In genomic region chr9:57003011-57003410, GRCm38 (mm10) we compare ENCODE assay signal across 21 mouse cellular contexts. TPM values are rescaled to one million over a fixed set of nuclear protein-coding genes. Genes with fewer than 3 reads are reported as not detected.
DNase-seq lines count a peak whose midpoint lies in the region; ATAC-seq and TF ChIP-seq lines count a peak whose summit lies in the region.
"Had no signal": no experiment of that assay in that cellular context is flagged by ENCODE, and none has a peak within 500 bp of the region (broad histone marks: within the 10 kb centered on the region; RNA-seq: fewer than 3 reads in every experiment).

No protein-coding gene starts in this region.

- H3K36me3 ChIP-seq in heart, postnatal 0 days (replicated peaks; ENCODE audit: control insufficient read depth, insufficient read depth, low read length), result no peaks in the 10 kb centered on the region
- peaks cover 5% of the 10 kb centered on the region for H3K36me3 ChIP-seq in heart, adult 2 months (ENCODE audit: control insufficient read depth, insufficient read depth, low read length)
- 0 out of 2 replicates have a peak, but pooled peaks cover 7% of the 10 kb centered on the region for H3K36me3 ChIP-seq in lung, embryonic 14.5 days (ENCODE audit: insufficient read depth)
- H3K36me3 ChIP-seq: stomach, embryonic 15.5 days had no signal

- no peak for TF ChIP-seq EP300 in heart, postnatal 0 days (IDR thresholded peaks at IDR 0.05; ENCODE audit: low read depth)
- TF ChIP-seq EP300 in heart, adult 2 months (IDR thresholded peaks at IDR 0.05; ENCODE audit: insufficient read depth, low read depth, low read length), result no peak

- H3K79me2 ChIP-seq in heart, adult 2 months (replicated peaks; ENCODE audit: control insufficient read depth, insufficient read depth, low read length), result peaks cover 2% of the 10 kb centered on the region

- no peaks in the 10 kb centered on the region for H3K27me3 ChIP-seq in heart, postnatal 0 days (ENCODE audit: control insufficient read depth, insufficient read depth, low read length)
- no peaks in the 10 kb centered on the region for H3K27me3 ChIP-seq in heart, adult 2 months (ENCODE audit: control insufficient read depth, insufficient read depth, low read length)
- no peaks in the 10 kb centered on the region for H3K27me3 ChIP-seq in lung, embryonic 14.5 days (ENCODE audit: insufficient read depth, low read length)
- H3K27me3 ChIP-seq: embryonic facial prominence, embryonic 13.5 days; limb, embryonic 12.5 days; neural tube, embryonic 13.5 days; stomach, embryonic 15.5 days had no signal

- no peak overlapping the region for H3K4me2 ChIP-seq in heart, postnatal 0 days (ENCODE audit: low read depth, low read length)
- no peak overlapping the region for H3K4me2 ChIP-seq in lung, embryonic 14.5 days
- H3K4me2 ChIP-seq: embryonic facial prominence, embryonic 13.5 days; hindbrain, embryonic 14.5 days; limb, embryonic 12.5 days; midbrain, embryonic 11.5 days; neural tube, embryonic 13.5 days; stomach, embryonic 15.5 days had no signal

- intact Hi-C loops in heart, adult 2 months (cut with DNase I), result no loop called here

- no peak for TF ChIP-seq POLR2A in heart, adult 2 months (IDR thresholded peaks at IDR 0.05; ENCODE audit: insufficient read depth, low read depth, low read length)

- no peak overlapping the region for H3K4me3 ChIP-seq in heart, postnatal 0 days (ENCODE audit: low read depth, low read length)
- no peak overlapping the region for H3K4me3 ChIP-seq in heart, adult 2 months
- H3K4me3 ChIP-seq in lung, embryonic 14.5 days (ENCODE audit: low read depth, low read length), result no peak overlapping the region
- no peak overlapping the region for H3K4me3 ChIP-seq in brown adipose tissue, adult 24 weeks (ENCODE audit: insufficient read depth, low read depth, low read length)
- H3K4me3 ChIP-seq: embryonic facial prominence, embryonic 13.5 days; limb, embryonic 12.5 days; neural tube, embryonic 13.5 days; stomach, embryonic 15.5 days had no signal

- 47% methylated on average over 4 of the region's 4 CpGs for WGBS in heart, postnatal 0 days
- WGBS in heart, adult 2 months, result 36% methylated on average over 4 of the region's 4 CpGs
- WGBS in lung, embryonic 14.5 days, result 54% methylated on average over 4 of the region's 4 CpGs

- no peak overlapping the region for H3K9ac ChIP-seq in heart, postnatal 0 days (replicated peaks; ENCODE audit: low read depth, low read length)
- no peak overlapping the region for H3K9ac ChIP-seq in heart, adult 2 months (ENCODE audit: low read depth, low read length)
- H3K9ac ChIP-seq in lung, embryonic 14.5 days, result no peak overlapping the region
- H3K9ac ChIP-seq: embryonic facial prominence, embryonic 13.5 days; hindbrain, embryonic 14.5 days; limb, embryonic 12.5 days; neural tube, embryonic 13.5 days; stomach, embryonic 15.5 days had no signal

- no peak for TF ChIP-seq CTCF in heart, postnatal 0 days (IDR thresholded peaks at IDR 0.05; ENCODE audit: low read depth)
- no peak for TF ChIP-seq CTCF in heart, adult 2 months (IDR thresholded peaks at IDR 0.05)
- no peak for TF ChIP-seq CTCF in lung, embryonic 14.5 days (IDR thresholded peaks at IDR 0.05; ENCODE audit: low read depth)

- 0 out of 2 replicates have a peak, but pooled peaks cover 7% of the 10 kb centered on the region for H3K4me1 ChIP-seq in heart, postnatal 0 days (ENCODE audit: control insufficient read depth, insufficient read depth)
- H3K4me1 ChIP-seq in heart, adult 2 months (ENCODE audit: control insufficient read depth, insufficient read depth, low read length), result peaks cover 1% of the 10 kb centered on the region
- no peaks in the 10 kb centered on the region for H3K4me1 ChIP-seq in lung, embryonic 14.5 days (ENCODE audit: insufficient read depth)
- H3K4me1 ChIP-seq in brown adipose tissue, adult 24 weeks (ENCODE audit: control insufficient read depth, insufficient read depth, insufficient read length, low read length), result peaks cover 4% of the 10 kb centered on the region
- H3K4me1 ChIP-seq: embryonic facial prominence, embryonic 13.5 days; limb, embryonic 12.5 days; stomach, embryonic 15.5 days had no signal

- no peaks in the 10 kb centered on the region for H3K9me3 ChIP-seq in heart, postnatal 0 days (replicated peaks; ENCODE audit: control insufficient read depth, low read length)
- H3K9me3 ChIP-seq in lung, embryonic 14.5 days (ENCODE audit: low read depth, low read length), result no peaks in the 10 kb centered on the region
- H3K9me3 ChIP-seq: embryonic facial prominence, embryonic 13.5 days; G1E; limb, embryonic 12.5 days; stomach, embryonic 15.5 days had no signal

- peak; percentile 58 for DNase-seq in heart, postnatal 0 days (ENCODE audit: low spot score)
- DNase-seq in heart, adult 2 months, result no peak
- peak; percentile 26 for DNase-seq in lung, embryonic 14.5 days
- DNase-seq in lung, adult 18-20 months, result no peak
- no peak for DNase-seq in urinary bladder, postnatal 36 days (ENCODE audit: low spot score in 2 of 2)
- no peak for DNase-seq in layer of hippocampus, adult 18-20 months (ENCODE audit: low spot score in 2 of 2)
- DNase-seq: cerebellum, adult 9-10 months; layer of hippocampus, adult 9-11 months; right cerebral cortex, postnatal 14 days; thymus, adult 2 months had no signal

- ATAC-seq in heart, postnatal 0 days (ENCODE audit: insufficient read depth, low read depth), result no peak
- ATAC-seq in lung, embryonic 14.5 days (ENCODE audit: insufficient read depth), result no peak
- ATAC-seq: CD4-positive, CD25-positive, alpha-beta regulatory T cell, adult 4 months; intestine, embryonic 16.5 days had no signal

- 0 out of 2 replicates have a peak overlapping the region, but pooled peaks have one; percentile 11 for H3K27ac ChIP-seq in heart, postnatal 0 days (ENCODE audit: low read depth)
- no peak overlapping the region for H3K27ac ChIP-seq in heart, adult 2 months
- no peak overlapping the region for H3K27ac ChIP-seq in lung, embryonic 14.5 days (ENCODE audit: low read depth)
- H3K27ac ChIP-seq in brown adipose tissue, adult 24 weeks (replicated peaks; ENCODE audit: low read depth, low read length), result peak overlapping the region; percentile 35; the same call in 1 of the 2 replicates
- H3K27ac ChIP-seq: embryonic facial prominence, embryonic 13.5 days; hindbrain, embryonic 14.5 days; limb, embryonic 12.5 days; macrophage; neural tube, embryonic 13.5 days; stomach, embryonic 15.5 days had no signal

RNA-seq across cellular contexts. Expression of gene Ptpn9, which starts 8.3 kb away (rescaled TPM):
- total RNA-seq in heart, postnatal 0 days (2014; rRNA removed; ENCODE audit: low replicate concordance), result 22.2 and 22.6 TPM in 2 replicates
- polyA plus RNA-seq in heart, postnatal 0 days (2015; fragmentation: Nextera tagmentation; extraction: Ambion mirVana), result 7.8 and 8.9 TPM in 2 replicates
- total RNA-seq in heart, adult 2 months (2021), result 1 to 10 TPM; 8.2 to 9.5 TPM
- 7.5 and 13.6 TPM in 2 replicates for polyA plus RNA-seq in heart, adult 2 months (2012; rRNA removed)
- 39.5 and 40.9 TPM in 2 replicates for polyA plus RNA-seq in lung, embryonic 14.5 days (2014; fragmentation: Nextera tagmentation; extraction: Ambion mirVana)
- 9.8 and 13.4 TPM in 2 replicates for polyA plus RNA-seq in brown adipose tissue, adult 24 weeks (2012; ENCODE audit: insufficient read depth, insufficient read length, missing spikeins)
- 10 to 100 TPM; 29.6 to 31.6 TPM for total RNA-seq in layer of hippocampus, adult 18-20 months (2021)

RNA-seq across cellular contexts. Expression of gene Snupn, which starts 52.3 kb away (rescaled TPM):
- total RNA-seq in heart, postnatal 0 days (2014; rRNA removed; ENCODE audit: low replicate concordance), result 2.8 and 9.6 TPM in 2 replicates
- polyA plus RNA-seq in heart, postnatal 0 days (2015; fragmentation: Nextera tagmentation; extraction: Ambion mirVana), result 14.9 and 15.8 TPM in 2 replicates
- total RNA-seq in heart, adult 2 months (2021), result 10 to 100 TPM in 1 of 2 experiments, 1 to 10 TPM in 1; 9.3 to 10.2 TPM
- polyA plus RNA-seq in heart, adult 2 months (2012; rRNA removed), result 5.7 and 9.5 TPM in 2 replicates
- polyA plus RNA-seq in lung, embryonic 14.5 days (2014; fragmentation: Nextera tagmentation; extraction: Ambion mirVana), result 23.2 and 24.2 TPM in 2 replicates
- 9.4 and 10.9 TPM in 2 replicates for polyA plus RNA-seq in brown adipose tissue, adult 24 weeks (2012; ENCODE audit: insufficient read depth, insufficient read length, missing spikeins)
- total RNA-seq in layer of hippocampus, adult 18-20 months (2021), result 10 to 100 TPM; 16.7 to 19.3 TPM

Comparison
In these comparisons a context has a peak if more than half of its experiments do, and no peak if none do; other contexts are left out.
1. DNase-seq: peak in heart, postnatal 0 days (single experiment) and lung, embryonic 14.5 days (single experiment); none in heart, adult 2 months (0 of 2), lung, adult 18-20 months (0 of 2), urinary bladder, postnatal 36 days (0 of 2) and layer of hippocampus, adult 18-20 months (0 of 2).
2. H3K27ac ChIP-seq: peak in heart, postnatal 0 days (single experiment) and brown adipose tissue, adult 24 weeks (single experiment); none in heart, adult 2 months (single experiment) and lung, embryonic 14.5 days (single experiment).